Mouse (Mus musculus) central nervous system, embryonic 18 days (tissue): ENCODE measurements around the gene Xlr3b. TPM values are rescaled to one million over a fixed set of nuclear protein-coding genes. Genes with fewer than 3 reads are reported as not detected.

ENCODE experiments used
- polyA plus RNA-seq: library from polyadenylated mRNA; depleted of rRNA; stranded (reverse); fragments of >200 nt; gene quantifications from 2 replicates; pipeline ENCODE4 v1.2.3, GENCODE M21; 2012; rRNA removed

Gene Xlr3b
- polyA plus RNA-seq, result 3.5 and 7.2 TPM in 2 replicates

DNA sequence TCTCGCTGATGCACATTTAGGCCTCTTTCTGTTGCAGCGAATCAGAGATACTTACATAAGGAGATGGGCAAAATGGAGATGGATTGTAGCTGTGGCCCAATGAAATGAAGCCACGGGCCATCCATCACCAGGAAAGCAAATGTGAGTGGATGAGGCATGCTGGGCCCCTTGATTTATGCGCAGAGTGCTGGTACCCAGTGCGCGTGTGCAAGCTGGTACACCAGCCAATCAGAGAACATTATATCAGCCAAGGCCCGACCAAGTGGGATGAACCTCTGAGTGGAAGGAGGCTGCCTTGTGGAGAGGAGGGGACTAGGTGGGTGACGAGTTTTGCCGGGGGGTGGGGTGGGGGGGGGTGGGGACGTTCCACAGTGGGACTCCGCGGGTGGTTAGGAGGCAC, at the start of gene Xlr3b:
Gene Xlr3b, plus strand, starts transcription at position 274 of the 400 bp plus-strand sequence.

DNA sequence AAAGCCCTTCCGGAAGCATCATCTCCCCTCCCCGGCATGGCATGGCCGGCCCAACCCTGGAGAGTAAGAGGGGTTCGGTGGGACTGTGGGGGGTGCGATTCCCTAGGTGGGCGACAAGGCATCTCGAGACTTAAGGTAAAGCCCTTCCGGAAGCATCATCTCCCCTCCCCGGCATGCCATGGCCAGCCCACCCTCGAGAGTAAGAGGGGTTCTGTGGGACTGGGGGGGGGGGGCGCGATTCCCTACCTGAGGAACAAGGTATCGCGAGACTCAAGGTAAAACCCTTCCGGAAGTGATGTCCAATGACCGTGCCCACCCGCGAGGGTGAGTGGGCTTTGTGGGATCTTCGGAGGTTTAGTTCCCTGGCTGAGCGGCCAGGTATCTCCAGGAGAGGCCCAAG, 43.5 kb upstream of the Xlr3b start, which contains the start of gene Xlr5b:
Gene Xlr5b, plus strand, starts transcription at position 301 of the 400 bp plus-strand sequence.

DNA sequence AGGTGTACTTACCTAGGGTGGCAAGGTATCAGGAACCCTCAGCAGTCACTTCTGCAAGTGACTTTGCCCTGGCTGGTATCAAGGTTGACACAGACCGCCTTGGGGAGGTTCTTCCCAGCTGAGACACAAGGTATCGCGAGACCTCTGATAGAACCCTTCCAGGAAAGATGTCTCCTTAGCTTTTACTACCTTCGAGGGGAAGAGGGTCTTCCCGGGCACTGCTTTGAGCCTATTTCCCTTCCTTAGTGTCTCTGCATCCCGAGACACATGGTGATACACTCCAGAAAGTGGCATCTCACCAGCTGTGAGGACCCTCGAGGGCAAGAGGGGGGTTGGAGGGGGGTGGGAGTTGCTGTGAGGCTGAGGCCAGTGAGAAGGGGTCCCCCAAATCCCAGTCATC, 42.7 kb upstream of the Xlr3b start, which contains the start of gene DXBay18:
Gene DXBay18, minus strand, starts transcription at position 101 of the 400 bp plus-strand sequence.

DNA sequence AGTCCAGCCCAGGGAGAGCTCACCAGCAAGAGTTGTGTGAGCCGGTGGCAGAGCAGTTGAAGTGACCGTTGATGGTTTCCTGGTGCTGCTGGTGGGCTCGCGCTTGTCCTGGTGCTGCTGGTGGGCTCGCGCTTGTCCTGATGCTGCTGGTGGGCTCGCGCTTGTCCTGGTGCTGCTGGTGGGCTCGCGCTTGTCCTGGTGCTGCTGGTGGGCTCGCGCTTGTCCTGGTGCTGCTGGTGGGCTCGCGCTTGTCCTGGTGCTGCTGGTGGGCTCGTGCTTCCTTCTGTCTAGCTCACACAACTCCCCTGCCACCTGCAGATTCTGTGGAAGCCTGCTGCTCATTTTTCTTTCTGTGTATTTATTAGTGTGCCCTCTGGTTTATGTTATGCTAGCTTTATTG, 15.1 kb upstream of the Xlr3b start, which contains the start of gene Spin2d:
Gene Spin2d, minus strand, starts transcription at position 101 of the 400 bp plus-strand sequence.

DNA sequence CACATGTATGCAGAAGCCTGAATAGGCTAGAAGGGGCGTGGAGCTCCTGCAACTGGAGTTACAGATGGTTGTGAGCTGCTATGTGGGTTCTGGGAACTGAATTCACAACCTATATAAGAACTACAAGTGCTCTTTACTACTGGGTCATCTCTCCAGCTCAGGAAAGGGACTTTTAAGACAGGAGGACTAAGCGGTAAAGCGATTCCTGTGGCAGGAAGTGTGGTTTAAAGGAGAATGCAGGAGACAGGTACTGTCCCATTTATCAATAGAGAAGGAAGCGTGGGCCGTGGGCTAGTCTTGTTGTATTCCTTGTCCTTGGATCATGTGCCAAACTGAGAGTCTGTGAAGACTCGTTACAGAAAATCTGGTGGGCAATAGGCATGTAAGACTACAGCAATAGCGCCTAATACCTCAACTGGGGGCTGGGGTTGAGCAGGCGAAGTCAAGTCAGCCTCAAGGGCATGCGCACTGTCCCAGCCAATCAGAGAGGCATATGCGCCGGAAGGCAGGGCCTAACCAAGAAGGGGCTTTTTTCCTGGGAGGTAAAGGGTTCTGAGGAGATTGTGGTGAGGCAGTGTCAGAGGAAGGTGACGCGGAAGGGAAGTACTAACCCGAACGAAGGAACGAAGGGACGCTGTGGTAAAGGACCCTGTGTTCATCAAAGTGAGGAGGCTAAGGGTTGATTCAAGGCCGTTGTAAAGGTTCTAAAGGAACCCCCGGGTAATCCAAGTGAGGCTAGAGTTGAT, 22.0 kb downstream of the Xlr3b start, which contains the start of gene Xlr4b:
Gene Xlr4b, plus strand, starts transcription at position 515 of the 746 bp plus-strand sequence.

DNA sequence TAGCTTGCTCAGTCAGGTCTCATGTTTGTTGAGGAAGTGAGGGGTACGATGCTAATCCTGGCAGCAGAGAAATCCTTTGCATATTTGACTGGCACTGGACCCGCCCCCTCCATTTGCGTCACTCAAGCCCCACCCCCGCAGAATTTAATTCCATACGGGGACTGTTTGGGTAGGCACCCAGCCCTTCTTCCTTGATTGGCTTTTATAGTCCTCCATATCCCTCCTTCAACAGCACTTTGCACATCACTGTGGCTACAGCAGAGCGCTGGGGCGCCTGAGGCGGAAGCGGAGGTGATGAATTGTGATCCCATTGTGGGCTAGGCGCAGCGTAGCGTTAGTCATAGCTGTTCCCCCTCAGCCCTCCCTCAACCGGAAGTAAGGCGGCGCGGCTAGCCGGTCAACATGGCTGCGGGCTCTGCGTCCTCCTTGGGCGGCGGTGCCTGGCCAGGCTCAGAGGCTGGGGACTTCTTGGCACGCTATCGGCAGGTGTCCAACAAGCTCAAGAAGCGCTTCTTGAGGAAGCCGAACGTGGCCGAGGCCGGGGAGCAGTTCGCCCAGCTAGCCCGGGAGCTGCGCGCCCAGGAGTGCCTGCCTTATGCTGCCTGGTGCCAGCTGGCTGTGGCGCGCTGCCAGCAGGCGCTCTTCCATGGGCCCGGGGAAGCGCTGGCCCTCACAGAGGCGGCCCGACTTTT, 36.1 kb downstream of the Xlr3b start, which contains the start of gene F8a:
Gene F8a, plus strand, starts transcription at position 378 of the 692 bp plus-strand sequence.

DNA sequence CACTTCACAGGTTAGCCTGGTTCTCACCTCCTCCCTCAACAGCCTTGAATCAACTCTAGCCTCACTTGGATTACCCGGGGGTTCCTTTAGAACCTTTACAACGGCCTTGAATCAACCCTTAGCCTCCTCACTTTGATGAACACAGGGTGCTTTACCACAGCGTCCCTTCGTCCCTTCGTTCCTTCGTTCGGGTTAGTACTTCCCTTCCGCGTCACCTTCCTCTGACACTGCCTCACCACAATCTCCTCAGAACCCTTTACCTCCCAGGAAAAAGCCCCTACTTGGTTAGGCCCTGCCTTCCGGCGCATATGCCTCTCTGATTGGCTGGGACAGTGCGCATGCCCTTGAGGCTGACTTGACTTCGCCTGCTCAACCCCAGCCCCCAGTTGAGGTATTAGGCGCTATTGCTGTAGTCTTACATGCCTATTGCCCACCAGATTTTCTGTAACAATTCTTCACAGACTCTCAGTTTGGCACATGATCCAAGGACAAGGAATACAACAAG, 50.9 kb downstream of the Xlr3b start, which contains the start of gene Xlr4c:
Gene Xlr4c, minus strand, starts transcription at position 310 of the 505 bp plus-strand sequence.

Other genes starting within 250 kb of the Xlr3b start
- gene Zfp185, start 204.9 kb upstream of the Xlr3b start, polyA plus RNA-seq, result 1.2 and 1.7 TPM in 2 replicates
- gene Pnma5, start 155.1 kb upstream of the Xlr3b start, polyA plus RNA-seq, result 0.35 and 0.40 TPM in 2 replicates
- 22.8 and 27.1 TPM in 2 replicates for gene Pnma3, start 127.4 kb upstream of the Xlr3b start, polyA plus RNA-seq
- 0.16 and 0.57 TPM in 2 replicates for gene Xlr4a, start 109.7 kb upstream of the Xlr3b start, polyA plus RNA-seq
- 2.3 and 2.4 TPM in 2 replicates for gene Xlr3a, start 95.1 kb upstream of the Xlr3b start, polyA plus RNA-seq
- 0.95 and 1.1 TPM in 2 replicates for gene Gm14685, start 75.2 kb upstream of the Xlr3b start, polyA plus RNA-seq
- gene Xlr5b, start 43.4 kb upstream of the Xlr3b start, polyA plus RNA-seq, result not detected in 2 replicates
- gene DXBay18, start 42.8 kb upstream of the Xlr3b start, polyA plus RNA-seq, result 1.2 TPM in 2 replicates
- gene Spin2d, start 15.2 kb upstream of the Xlr3b start, polyA plus RNA-seq, result not detected in 2 replicates
- 0.13 and 0.47 TPM in 2 replicates for gene Xlr4b, start 22.1 kb downstream of the Xlr3b start, polyA plus RNA-seq
- gene F8a, start 36.1 kb downstream of the Xlr3b start, polyA plus RNA-seq, result 13.1 and 15.3 TPM in 2 replicates
- gene Xlr4c, start 50.9 kb downstream of the Xlr3b start, polyA plus RNA-seq, result 0.23 TPM in 1 of 2 replicates, not detected in the other
- gene Xlr3c, start 73.2 kb downstream of the Xlr3b start, polyA plus RNA-seq, result 0.08 and 0.12 TPM in 2 replicates
- 0.07 TPM in 1 of 2 replicates, not detected in the other for gene Xlr5a, start 100.8 kb downstream of the Xlr3b start, polyA plus RNA-seq
- not detected in 2 replicates for gene Xlr5c, start 100.8 kb downstream of the Xlr3b start, polyA plus RNA-seq
- not detected in 2 replicates for gene Gm45015, start 144.6 kb downstream of the Xlr3b start, polyA plus RNA-seq
- 20.4 and 21.9 TPM in 2 replicates for gene Zfp275, start 150.4 kb downstream of the Xlr3b start, polyA plus RNA-seq
- gene Gm18336, start 206.5 kb downstream of the Xlr3b start, polyA plus RNA-seq, result 0.16 and 0.26 TPM in 2 replicates
- gene Zfp92, start 218.9 kb downstream of the Xlr3b start, polyA plus RNA-seq, result 2.9 and 3.0 TPM in 2 replicates
- gene Trex2, start 243.1 kb downstream of the Xlr3b start, polyA plus RNA-seq, result 0.26 TPM in 1 of 2 replicates, not detected in the other